Mouse (Mus musculus) brain, embryonic 18.5 days (tissue): ENCODE data around the gene Rarb.

Source experiments
- DNase-seq: peaks from one replicate; pipeline ENCODE4 v3.0.0-alpha.2; 2012; ENCODE audit warnings: low read depth, low spot score

Rarb gene

DNA sequence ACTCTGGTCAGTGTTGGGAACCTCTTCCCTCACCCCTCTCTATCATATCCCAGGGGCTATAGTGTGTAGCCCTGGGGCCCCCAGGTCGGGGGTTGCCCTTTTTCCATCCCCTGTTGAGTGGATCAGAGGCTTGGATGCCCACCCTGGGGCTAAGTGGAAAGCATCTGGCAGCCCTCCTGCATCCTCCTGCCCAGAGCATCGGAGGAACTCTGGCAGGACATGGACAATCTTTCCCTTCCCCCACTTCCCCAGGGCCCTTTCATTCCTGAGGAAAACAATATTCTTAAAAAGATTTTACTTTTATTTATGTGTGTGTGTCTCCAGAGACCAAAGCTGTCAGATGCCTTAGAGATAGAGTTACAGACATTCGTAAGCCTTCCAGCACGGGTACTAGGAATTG lies 281.5 kb downstream of the Rarb start:
- DNase-seq = no peak

DNA sequence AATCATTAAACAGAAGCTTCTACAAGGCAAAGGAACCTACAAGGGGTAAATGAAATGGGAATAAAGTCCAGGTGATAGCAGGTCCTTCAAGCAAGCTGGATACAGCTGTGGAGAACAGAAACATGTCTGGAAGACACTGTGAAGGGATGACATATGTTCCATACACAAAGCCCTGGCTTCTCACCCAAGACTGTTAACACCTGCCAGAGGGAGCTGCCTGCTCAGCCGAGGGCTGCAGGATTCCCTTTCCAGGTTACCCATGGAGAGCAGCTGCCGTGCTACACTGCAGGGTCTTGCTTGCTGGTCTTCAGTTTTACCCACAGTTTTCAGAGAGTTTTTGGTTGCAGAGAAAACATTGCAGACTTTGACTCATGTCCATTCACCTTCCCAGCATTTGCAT lies 290.3 kb downstream of the Rarb start:
- no peak for DNase-seq

DNA sequence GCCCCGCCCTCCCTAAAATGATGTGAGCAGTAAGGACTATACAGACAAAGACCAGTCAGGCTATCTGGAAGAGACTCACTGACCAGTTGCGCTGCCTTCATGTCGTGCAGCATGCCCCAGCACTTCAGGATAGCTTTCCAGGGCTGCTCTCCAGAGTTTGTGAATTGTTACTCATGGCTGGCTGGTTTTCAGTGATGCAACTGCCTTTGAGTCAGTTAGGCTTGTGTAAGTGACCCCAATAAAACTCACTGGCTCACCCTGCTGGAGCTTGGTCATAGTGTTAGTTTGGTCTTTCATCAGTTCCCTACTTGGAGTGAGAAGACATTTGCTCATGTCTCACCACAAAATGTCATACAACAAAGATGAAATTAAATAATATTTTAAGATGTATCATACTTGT lies 292.8 kb downstream of the Rarb start:
- DNase-seq = no peak

DNA sequence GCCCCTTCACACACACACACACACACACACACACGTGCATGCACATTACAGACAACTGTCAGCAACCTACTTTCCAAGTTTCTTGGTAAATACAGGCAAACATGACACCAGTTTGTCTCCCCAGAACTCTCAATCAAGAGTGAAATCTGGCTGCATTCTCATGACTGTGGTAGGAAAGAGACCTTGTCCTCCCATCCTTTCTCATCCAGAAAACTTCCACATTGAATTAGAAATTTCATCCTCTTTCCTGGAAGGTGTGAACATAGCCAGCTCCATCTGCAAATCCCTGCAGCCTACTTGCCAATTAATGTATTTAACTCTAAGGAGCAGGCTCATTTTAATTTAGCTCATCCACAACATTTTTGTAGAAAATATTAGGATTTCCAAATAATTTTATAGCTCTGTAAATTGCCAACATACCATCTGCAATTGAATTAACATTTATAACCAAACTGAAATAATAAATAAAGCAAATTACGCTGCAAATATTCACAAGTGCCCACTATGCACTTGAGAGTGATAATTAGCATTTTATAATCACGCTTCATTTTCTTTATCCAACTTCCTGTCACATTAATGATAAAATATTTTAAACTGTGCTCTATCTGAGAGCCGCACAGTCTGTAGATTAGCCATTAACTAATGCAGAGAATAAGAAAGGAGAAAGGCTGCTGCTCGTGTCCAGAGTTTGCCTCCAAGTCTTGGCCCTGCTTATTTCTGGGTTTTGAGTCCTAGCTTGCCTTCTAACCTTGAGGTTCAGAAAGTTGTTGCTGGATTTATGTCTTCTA lies 293.6 kb downstream of the Rarb start:
- no peak for DNase-seq

DNA sequence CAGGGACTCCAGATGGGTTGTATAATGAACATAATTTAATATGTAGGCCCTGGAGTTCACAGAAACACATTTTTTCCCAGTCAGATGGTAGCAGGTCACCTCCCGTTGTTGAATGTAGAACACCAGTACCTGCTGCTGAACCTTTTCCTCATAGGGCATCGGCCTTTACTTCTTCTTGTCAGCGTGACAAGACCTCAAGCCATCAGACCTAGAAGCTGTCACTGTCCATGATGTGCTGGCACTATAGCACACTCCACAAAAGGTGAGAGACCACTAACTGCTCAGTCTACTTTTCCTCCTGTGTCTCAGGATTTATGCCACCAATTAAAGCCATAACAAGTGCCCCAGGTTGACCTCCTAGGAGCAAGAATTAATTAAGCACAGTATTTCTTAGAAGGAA lies 296.1 kb downstream of the Rarb start:
- DNase-seq = no peak

DNA sequence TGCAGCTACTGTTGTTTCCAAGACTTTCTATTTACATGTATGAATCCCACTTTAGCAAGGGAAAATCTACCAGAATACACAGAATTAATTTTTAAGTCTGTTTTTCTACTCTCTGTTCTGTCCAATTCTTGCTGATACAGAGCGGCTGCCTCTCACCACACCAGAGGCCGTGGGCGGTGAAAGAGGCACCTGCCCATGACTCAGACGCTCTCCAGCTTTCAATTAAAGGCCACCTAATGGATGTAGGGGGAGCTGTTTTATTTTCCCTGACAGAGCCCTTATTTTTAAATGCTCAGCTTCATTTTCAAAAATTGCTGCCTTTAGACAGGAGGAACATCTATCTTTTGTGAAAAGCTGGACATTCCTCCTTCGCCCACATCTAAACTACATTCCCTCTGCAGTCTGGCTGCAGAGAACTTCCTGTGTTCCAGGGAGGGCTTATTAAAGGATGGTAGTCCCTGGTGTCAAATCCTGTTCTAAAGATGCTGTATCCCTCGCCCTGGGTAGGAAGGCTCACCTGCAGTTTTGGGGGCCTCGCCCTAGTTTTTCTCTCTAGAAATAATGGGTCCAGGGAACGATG lies 299.3 kb downstream of the Rarb start:
- no peak for DNase-seq

DNA sequence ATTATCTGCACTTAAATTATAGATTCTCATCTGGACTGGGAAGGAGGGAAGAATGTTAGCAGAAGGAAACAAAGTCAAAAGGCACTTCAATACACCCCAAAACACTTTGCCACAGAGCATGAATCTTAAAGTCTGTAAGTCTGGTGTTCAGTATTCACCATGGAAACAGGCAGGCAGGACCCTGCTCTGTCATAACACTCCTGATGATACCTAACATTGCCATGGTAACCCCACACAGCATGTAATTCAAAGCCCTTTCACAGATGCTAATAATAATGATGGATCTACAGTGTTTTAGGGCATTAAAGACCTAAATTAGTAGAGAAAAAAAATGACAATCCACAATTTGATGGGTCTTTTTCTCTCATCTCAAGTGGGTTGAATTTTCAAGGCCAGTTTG lies 301.0 kb downstream of the Rarb start:
- no peak for DNase-seq

DNA sequence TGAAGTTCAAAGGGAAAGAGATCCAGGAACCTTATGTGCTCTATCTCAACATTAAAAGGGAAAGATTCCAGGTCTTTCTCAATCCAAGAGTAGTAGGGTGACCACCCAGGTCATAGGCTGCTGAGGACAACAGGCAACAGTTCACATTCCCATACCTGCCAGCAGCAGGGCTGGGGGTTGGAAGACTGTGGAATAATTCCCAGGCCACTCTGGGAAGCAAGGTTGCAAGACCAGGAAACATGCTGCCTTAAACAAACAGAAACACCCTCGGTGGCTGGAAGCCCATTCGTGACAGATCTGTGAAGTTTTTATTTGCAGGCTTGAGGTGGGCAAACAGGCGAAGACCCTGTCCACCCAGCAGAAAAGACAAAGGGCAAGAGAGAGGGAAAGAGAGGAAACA lies 303.2 kb downstream of the Rarb start:
- DNase-seq = no peak

DNA sequence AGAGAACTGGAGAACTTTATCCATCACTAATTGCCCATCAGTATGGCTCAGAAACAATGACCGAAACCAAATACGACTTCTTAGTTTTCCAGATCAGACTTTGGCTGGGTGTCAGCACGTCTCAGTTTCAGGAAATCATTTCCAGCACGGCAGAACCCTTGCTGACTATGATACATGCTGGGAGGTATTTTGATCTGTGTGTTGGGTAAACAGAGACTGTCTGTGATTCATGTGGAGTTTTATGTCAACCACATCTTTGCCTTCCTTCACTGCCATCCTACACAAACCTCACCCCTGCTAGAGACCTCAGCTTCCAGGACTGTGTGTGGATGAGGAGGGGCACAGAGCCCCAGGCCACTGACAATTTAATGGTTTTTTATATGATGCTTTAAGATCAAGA lies 308.4 kb downstream of the Rarb start:
- no peak for DNase-seq

DNA sequence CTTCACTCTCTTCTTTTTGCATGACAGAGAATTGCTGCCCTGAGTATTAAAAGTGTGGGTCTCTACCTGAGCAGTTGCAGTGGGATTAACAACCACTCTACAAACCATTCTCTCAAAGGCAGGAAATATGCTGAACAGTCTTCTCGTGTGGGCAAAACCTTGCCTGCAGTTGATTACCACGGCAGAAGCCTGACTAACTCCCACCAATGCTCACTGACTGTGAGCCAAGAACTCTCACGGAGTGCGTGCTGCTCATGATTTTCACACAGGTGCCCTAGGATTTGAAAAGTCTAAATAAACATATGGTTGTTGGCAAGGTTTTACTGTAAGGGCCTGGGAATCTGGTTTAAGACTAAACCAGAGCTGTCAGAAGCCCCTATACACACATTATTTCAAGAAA lies 309.1 kb downstream of the Rarb start:
- no peak for DNase-seq

DNA sequence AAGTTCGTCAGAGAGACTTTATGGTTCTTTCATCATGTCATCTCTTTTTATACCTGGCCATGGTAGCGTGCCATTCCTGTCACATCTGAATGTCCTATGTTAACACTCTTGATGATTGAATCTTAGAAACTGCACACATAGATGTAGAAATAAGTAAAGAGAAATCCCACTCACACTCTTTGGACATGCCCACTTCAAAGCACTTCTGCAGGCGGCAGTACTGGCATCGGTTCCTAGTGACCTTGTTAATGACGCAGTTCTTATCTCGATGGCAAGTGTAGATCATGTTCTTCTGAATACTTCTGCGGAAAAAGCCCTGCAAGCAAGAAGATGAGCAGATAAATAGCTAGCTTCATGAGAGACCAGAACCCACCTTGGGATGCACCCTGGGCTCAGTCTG lies 310.2 kb downstream of the Rarb start:
- DNase-seq = no peak

DNA sequence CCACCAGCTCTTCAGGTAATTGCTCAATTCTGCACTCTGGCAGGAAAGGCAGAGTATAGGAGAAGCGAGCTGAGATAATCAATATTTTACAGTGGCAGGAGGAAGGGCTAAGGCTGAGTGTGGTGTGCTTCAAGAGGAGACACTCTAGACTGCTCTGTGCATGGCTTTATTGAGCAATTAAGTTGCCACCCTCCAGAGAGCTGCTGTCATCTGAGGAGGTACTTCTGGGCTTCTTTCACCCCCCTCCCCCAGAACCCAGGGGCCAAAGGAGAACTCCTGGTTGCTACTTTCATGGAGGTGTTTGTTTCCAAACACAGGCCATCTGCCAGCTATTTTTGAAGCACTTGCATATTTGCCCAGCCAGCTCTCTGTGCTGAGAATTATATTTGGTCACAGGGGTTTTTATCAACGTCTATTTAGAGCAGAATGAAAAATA lies 321.7 kb downstream of the Rarb start:
- DNase-seq = no peak

DNA sequence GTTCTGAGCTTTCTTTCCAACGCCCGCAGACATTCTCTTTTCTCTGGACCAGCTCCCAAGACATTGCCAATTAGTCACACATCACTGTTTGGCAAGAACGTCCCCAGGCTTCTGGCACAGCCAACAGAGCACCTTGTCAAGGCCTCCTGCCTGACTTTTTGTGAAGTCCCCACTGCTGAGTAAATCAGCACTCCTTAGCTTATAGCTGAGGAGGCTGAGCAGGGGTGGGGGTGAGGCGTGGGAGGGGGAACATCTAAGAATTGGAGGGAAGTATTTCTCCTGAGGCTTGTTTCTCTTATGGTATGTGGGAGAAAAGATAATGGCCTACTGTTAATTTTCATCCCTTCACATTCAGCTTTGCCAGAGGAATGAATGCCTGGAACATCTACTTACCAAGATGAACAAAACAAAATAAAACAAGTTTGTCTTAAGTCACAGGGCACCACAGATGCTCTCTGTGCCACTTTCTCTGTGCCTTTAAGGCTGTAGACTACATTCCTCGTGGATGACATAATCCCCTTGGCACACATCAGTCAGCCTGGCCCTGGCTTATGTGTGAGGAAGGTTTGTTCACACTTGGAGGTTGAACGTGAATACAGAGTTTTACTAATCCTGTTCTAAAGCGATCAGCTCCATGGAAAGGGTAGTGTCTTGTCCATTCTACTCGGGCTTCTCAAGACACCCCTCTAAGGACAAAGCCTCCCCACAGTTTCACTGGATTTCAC lies 335.1 kb downstream of the Rarb start:
- no peak for DNase-seq

DNA sequence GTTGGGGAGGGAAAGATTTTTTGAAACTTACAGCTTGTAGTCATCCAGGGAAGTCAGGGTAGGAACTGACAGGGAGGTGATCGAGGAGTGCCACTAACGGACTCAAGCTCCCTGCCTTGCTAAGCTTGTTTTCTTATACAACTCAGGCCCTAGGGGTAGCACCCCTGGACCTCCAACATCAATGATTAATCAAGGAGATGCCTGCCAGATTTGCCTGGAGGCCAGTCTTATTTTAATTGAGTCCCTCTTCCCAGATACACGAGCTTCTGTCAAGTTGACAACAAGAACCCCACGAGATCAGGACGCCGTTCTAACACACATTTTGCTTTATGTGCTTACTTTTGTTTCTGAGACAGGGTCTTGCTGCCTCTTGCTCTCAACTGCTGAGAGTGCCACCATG lies 338.3 kb downstream of the Rarb start:
- no peak for DNase-seq

DNA sequence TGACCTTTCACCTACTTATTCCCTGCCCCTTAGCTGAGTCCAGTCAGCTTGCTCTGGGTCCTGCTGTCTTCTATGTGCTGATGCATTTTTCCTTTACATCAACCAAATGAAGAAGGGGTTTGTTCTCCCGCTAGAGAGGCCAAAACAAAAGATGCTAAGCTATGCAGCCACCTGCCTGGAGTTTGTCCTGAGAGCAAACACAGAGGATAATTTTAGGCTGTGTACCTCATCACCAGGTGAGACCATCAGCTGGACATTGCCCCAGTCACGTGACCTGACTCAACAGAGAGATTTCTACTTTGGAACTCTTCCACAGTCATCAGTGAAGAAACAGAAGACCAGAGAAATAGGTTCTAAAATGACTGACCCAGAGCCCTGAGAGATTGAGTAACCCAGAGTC lies 339.4 kb downstream of the Rarb start:
- no peak for DNase-seq

DNA sequence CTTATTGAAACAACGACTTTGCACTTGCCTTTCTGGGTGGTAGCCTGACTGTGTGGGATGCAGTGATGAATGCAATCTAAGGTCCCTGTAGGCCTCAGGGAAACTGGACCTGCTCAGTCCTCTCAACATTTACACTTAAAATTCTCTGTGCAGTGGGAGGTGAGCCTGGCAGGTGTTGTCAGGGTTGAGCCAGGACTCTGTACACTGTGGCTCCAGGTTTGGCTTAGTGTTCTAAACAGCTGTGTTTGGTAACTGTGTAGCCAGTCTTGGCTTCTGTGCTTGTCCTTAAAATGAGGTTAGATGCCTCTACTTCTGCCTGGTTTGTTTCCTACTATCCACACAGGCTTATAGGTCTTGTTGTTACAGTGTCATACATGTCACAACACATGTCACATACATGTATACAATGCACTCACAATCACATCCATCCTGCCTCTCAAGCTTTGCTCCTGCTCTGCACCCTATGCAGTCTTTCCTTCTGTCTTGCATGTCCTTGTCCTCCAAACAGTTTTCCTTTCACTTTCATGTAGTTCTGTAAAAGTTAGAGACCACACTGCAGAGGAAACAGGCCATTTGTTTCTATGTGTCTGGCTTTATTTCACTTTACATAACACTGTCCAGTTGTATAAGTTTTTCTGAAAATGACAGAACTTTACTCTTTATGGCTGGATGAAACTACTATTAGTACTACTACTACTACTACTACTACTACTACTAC lies 340.2 kb downstream of the Rarb start:
- no peak for DNase-seq

DNA sequence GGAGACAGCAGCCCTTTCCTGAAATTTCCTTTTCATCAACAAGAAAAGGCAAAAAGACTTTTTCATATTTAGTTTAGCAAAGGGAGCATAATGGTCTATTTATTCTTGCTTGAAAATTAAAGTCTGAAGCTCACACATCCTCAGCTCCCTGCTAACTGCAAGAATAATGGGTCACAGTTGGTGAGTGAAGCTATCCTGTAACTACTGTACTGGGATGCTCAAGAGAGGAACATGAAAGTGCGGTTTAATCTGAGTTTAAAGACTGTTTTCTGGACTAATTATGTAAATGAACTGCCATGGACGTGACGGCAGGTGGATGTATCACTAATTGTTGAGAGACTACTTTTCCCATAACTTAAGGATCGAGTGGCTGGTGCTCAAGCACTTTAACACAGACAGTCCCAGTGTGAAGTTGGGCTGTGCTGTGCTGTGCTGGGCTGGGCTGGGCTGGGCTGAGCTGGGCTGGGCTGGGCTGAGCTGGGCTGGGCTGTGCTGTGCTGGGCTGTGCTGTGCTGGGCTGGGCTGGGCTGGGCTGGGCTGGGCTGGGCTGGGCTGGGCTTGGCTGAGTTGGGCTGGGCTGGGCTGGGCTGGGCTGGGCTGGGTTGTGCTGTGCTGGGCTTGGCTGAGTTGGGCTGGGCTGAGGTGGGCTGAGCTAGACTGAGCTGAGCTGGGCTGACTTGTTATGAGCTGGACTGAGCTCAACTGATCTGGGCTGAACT lies 370.5 kb downstream of the Rarb start:
- no peak for DNase-seq

DNA sequence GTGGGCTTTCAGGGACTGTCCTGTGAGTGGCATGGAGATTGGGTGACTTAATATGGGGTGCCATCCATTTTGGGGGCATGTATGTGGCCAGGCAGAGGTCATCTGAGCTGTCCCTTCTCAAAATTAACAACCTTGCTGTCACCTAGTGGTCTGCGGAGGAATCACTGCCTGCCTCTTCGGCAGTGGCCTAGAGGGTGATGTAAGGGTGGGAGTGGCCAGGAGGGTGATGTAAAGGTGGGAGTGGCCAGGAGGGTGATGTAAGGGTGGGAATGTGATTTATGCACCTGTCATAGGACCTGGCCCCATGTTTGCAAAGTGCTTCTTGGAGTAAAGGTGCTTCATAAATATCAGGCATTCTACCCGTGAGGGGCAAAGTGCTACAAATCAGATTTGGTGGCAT lies 371.4 kb downstream of the Rarb start:
- DNase-seq = no peak

DNA sequence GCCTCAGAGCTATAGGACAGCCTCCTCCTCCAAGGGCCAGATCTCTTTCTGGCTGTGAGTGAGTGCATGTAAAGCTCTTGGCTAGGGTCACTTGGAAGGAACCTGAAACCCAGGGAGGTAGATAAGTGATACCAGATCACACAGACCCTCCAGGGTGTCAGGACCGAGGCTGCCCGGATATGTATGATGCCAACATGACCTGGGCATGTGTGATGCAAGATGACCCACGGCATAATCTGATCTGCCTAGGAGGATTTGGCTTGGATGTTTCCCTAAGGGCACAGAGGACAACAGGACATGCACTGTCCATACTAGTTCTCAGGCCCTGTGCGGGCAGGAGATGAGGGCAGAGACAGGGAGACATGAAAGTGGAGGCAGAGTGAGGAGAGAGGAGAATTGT lies 374.1 kb downstream of the Rarb start:
- DNase-seq = no peak

DNA sequence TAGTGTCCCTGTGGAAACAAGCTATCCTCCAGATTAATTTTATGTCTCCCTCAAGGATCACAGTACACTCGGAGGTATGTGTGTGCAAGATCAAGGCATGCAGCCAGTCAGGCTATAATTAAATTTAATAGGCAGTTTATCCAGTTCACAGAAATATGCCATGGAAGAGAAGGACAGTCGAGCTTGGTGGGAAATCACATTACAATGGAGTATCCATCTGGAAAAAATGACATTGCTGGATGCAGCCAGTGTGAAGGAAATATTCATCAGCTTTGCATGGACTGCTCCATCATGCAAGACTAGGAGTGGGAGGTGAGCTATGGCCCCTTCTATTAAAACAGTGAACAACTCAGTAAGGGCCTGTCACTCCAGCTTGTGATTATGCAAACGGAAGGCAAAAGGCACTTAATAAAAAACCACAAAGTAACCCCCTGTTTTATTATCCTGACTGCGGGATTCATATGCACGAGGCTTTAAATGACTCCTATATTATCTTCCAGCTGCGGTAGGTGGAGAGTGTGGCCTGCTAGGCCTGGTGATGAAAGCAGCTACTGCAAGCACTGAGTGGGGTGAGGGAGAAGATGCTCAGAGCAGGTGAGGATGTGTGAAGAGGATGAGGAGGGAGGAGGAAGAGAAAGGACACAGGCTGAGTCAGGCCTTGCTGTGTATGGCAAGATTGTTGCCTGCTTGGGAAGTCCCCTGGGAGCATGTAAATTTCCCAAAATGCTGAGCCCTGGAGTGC lies 379.4 kb downstream of the Rarb start:
- DNase-seq = no peak

DNA sequence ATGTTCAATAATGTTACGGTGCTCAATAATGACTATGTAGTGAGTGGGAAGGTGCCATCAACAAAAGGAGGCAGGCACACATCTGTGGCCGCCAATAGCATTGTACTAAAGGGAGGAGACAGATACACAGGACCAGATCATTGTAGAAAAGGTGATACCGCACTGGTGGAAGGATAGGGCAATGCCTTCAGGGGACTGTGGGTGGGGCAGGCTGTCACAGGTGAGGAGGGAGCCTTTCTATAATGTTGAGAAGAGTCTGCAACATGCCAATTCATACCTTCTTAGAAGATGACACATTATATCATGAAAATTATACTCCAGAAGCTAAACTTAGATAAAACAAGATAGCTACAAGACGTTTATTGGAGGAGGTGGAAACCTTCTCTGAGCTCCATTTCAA lies 381.6 kb downstream of the Rarb start:
- no peak for DNase-seq
